Mouse (Mus musculus) embryonic fibroblast, embryonic 13.5 days (primary cell): ENCODE results near the gene Gm20509.
"Not testable (repeated sequence)": the region's sequence is repeated elsewhere in the genome, so short reads cannot be mapped to it uniquely, and the experiment has no call there.

Experiments
- CTCF ChIP-seq: IDR thresholded peaks from 2 replicates; pipeline ENCODE4 v1.5.1; 2011; ENCODE audit warnings: mild to moderate bottlenecking, control low read depth, low read length, moderate library complexity, borderline replicate concordance; ENCODE audit not compliant: insufficient read depth
- POLR2A ChIP-seq: IDR thresholded peaks from 2 replicates; pipeline ENCODE4 v1.6.1; 2011; ENCODE audit warnings: low read depth, mild to moderate bottlenecking, control low read depth, low read length, moderate library complexity

GRCm38 (mm10) chr9:73079349-73079748 is 22.9 kb upstream of the Gm20509 start:
- TF ChIP-seq CTCF, POLR2A: not testable (repeated sequence)
